Mouse (Mus musculus): ENCODE results near the gene Zfp689. TPM values are rescaled to one million over a fixed set of nuclear protein-coding genes. Genes with fewer than 3 reads are reported as not detected.
"Not testable (repeated sequence)": the region's sequence is repeated elsewhere in the genome, so short reads cannot be mapped to it uniquely, and the experiment has no call there.

Gene Zfp689
- total RNA-seq, 2 experiments from 2014 or later = 3.9 to 4.1 TPM

DNA sequence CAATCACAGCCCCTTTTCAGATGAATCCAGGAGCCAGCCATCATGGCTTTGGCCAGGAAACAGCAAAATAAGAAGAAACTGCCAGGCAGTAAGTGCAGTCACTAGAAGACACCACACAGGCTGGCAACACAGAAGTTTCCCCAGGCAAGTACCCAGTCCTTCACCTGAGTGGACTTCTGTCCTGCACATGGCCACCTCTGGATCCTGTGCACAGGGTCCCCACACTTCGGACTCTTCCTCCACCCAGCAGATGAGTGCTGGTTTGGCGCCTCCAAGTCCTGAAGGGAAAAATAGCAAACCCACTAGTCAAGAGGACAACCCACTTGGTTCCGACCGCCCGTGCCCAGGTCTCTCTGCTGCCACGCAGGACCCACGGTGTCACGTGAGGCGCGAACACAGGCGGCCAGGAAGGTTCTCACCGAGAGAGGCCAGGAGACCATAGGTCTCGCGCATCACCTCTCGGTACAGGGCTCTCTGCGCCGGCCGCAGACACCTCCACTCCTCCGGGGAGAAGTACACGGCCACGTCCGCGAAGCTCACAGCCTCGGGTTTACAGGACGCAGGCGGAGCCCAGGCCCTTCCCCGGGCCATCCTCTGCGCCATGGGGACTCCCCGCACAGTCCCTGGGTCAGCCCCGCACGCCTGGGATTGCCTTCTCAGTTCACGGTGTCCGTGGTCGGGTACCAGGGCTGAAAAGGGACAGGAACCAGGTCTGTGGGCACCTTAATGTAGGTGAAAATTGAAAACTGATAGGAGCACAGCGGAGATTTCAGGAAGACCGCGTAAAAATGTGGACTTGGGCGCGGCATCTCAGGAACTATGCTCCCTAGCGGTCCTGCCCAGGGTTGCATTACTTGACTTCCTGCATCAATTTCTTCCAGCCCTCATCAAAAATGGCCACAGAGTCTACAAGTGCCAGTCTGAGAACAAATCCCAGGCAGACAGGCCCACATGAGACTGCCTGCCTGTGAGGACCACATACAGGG lies 42.7 kb downstream of the Zfp689 start, which contains the start of gene Zfp764:
TSS of gene Zfp764 (minus strand) at position 821 of the 986 bp plus-strand sequence.
- peak; percentile 81 to 83 for DNase-seq (ENCODE audit: low spot score in 2 of 2)

DNA sequence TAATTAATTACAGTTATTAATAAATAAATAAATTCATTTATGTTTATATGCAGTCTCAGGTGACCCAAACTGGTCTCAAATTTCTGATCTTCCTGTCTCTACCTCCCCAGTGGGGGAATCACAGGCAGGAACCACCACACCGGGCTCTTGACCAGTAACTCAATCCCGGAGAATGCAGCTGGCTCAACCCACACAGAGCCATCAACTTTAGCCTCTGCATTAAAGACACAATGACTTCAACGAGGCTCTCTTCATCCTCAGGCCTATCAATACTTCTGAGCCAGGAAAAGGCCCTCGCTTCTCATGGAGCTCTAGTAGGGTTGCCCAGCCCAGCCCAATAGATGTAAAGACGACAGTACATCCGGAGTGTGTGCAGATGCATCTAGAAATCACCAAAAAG lies 44.9 kb downstream of the Zfp689 start:
- DNase-seq (ENCODE audit: low spot score in 2 of 2) = not testable (repeated sequence)

DNA sequence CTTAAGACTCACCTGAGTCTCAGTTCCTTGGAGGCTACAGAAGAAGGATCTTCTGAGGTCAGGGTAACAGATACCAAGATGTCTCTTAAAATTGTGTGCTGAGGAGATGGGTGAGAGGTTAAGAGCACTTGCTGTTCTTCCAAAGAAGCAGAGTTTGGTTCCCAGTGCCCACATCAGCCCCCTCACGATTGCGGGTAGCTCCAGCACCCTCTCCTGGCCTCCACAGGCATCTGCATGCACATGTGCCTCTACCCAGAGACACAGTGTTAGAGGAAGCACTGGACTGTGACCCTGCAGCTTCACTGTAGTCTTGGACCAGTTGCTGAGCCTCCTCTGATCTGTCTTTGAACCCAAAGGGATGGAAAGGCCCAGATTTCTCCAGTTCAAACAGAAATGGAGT lies 46.0 kb downstream of the Zfp689 start:
- no peak for DNase-seq (ENCODE audit: low spot score in 2 of 2)

DNA sequence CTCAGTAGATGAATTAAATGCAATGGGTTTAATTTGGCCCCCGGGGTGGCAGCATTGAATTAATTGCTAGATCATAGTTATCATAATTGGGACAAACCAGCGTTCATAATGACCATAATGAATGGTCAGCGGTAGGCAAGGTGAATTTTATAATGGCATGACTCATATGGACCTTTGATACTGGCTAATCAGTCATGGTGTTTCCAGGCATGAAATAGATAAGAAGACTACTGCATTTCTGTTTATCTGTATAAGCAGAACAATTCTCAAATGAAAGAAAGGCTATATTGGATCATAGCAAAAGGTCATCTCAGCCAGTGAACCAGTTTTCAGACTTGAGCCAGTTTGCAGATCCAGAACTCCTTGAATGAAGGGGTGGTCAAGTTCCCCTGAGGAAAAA lies 48.6 kb downstream of the Zfp689 start:
- no peak for DNase-seq (ENCODE audit: low spot score in 2 of 2)

DNA sequence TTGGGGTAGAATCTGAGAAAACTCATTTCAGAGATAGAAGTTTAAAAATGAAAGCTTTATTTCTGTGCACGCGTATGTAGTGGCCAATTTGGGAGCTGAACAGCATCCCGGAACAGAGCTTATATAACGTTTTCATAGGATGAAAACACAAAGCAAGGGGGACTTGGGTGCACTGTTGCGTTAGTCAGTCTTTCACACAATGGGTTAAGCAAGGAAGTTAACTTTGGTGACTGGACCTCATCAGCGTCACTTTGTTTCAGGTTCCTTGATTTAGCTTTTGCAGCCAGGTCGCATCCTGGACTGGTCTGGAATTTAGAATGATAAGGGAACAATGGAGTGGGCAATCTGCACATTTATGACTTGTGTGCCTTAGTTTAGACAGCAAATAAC lies 55.0 kb downstream of the Zfp689 start:
- DNase-seq (ENCODE audit: low spot score in 2 of 2) = no peak

DNA sequence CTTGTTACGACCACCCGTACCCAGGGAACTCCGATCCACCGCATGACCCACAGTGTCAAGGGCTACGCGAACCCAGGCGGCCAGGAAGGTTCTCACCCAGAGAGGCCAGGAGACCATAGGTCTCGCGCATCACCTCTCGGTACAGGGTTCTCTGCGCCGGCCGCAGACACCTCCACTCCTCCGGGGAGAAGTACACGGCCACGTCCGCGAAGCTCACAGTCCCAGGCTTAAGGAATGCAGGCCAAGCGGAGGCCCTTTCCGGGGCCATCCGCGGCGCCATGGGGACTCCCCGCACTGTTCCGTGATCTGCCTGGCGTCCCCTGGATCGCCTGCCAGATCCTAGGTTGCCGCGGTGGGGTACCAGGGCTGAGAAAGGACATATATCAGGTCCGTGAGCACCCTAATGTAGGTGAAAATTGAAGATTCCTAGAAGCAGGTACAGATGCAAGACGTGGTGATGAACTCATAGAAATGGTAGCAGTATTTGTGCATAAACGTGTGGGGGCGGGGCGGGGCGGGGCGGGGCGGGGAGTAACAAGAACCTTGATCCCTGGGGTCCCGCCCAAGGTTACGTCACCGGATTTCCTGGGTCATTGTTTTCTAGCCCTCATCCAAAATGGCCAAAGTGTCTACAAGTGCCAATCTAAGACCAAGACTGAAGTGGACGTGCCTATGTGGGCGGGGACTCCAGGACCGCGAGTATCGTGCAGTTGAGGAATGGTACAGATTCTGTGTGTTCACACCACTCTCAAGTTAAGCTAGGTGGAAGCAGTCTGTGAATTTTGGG lies 55.6 kb downstream of the Zfp689 start, which contains the start of gene E430018J23Rik:
TSS of gene E430018J23Rik (minus strand) at position 473 of the 787 bp plus-strand sequence.
- peak; percentile 90 to 94 for DNase-seq (ENCODE audit: low spot score in 2 of 2)

DNA sequence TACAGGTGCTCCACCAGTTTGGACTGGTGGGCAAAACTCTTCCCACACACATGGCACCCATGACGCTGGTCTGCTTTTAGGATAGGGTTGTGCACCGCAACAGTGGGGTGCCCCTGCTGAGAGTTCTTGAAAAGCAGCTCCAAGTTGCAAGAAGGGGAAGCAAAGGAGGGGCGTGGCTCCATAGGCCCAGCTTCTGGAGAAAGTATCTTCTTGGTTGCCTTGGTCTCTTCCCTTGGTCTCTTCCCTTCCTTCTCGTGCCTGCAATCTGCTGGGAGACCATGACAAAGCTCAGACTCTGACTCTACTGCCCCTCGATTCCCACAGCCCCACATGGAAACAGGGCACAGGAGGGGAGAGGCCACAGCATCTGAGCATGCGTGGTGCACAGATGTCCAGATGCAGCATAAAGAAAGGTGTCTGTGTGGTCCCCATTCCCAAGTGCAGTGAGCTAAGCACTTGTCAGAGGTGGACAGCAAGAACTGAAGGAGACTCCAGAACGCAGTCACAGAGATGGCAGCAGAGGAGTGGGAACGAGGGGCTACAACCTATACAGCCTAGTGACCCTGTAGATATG lies 56.6 kb downstream of the Zfp689 start:
- DNase-seq (ENCODE audit: low spot score in 2 of 2) = no peak

Small RNA genes within 50 kb of the gene (microRNA-seq; reads per million reads assigned to microRNA genes)
- gene Gm47278 (ENCODE audit: borderline number of aligned reads in 2 of 2) (0 reads per million in 2 experiments), gene Mir7060 (ENCODE audit: borderline number of aligned reads in 2 of 2) (0 to 0.61 reads per million in 2 experiments)

Other genes starting within 250 kb of the Zfp689 start
- gene Tbc1d10b, start 240.7 kb downstream of the Zfp689 start, total RNA-seq (2021) = 10 to 100 TPM; 43.3 to 47.5 TPM
- gene Mylpf, start 240.3 kb downstream of the Zfp689 start, total RNA-seq (2021) = 10 to 100 TPM in 1 of 2 experiments, under 1 TPM in 1; 0.66 to 16.3 TPM
- gene Zfp553, start 216.1 kb downstream of the Zfp689 start, total RNA-seq (2021) = 10 to 100 TPM; 12.6 to 14.8 TPM
- gene Sept1, start 216.0 kb downstream of the Zfp689 start, total RNA-seq (2021) = 1 to 10 TPM; 7.8 to 8.7 TPM
- 10 to 100 TPM; 23.6 to 29.6 TPM for gene Zfp771, start 204.9 kb downstream of the Zfp689 start, total RNA-seq (2021)
- 10 to 100 TPM; 27.9 to 29.5 TPM for gene Dctpp1, start 188.4 kb downstream of the Zfp689 start, total RNA-seq (2021)
- 10 to 100 TPM; 86.4 to 88.8 TPM for gene Sephs2, start 175.1 kb downstream of the Zfp689 start, total RNA-seq (2021)
- 1 to 10 TPM; 1.7 to 4.0 TPM for gene Itgal, start 152.9 kb downstream of the Zfp689 start, total RNA-seq (2021)
- gene Zfp768, start 103.6 kb downstream of the Zfp689 start, total RNA-seq (2021) = 10 to 100 TPM; 26.8 to 34.5 TPM
- 10 to 100 TPM; 10.4 to 13.0 TPM for gene Zfp747, start 73.1 kb downstream of the Zfp689 start, total RNA-seq (2021)
- gene 9130019O22Rik, start 62.0 kb downstream of the Zfp689 start, total RNA-seq (2021) = 1 to 10 TPM; 4.1 to 5.0 TPM
- 1 to 10 TPM; 8.2 to 8.4 TPM for gene E430018J23Rik, start 55.5 kb downstream of the Zfp689 start, total RNA-seq (2021)
- gene Zfp764, start 42.3 kb downstream of the Zfp689 start, total RNA-seq (2021) = 1 to 10 TPM; 6.6 to 6.9 TPM
- gene Zfp688, start 27.1 kb downstream of the Zfp689 start, total RNA-seq (2021) = 10 to 100 TPM in 1 of 2 experiments, 1 to 10 TPM in 1; 9.9 to 11.4 TPM
- gene Prr14, start 10.5 kb upstream of the Zfp689 start, total RNA-seq (2021) = 10 to 100 TPM; 42.7 to 56.1 TPM
- 10 to 100 TPM; 67.2 to 81.1 TPM for gene Fbrs, start 30.0 kb upstream of the Zfp689 start, total RNA-seq (2021)
- 10 to 100 TPM; 71.7 to 78.8 TPM for gene Srcap, start 62.8 kb upstream of the Zfp689 start, total RNA-seq (2021)
- 10 to 100 TPM; 18.3 to 21.1 TPM for gene Gm42715, start 70.4 kb upstream of the Zfp689 start, total RNA-seq (2021)
- not detected for gene Tmem265, start 112.2 kb upstream of the Zfp689 start, total RNA-seq (2021)
- gene Phkg2, start 124.2 kb upstream of the Zfp689 start, total RNA-seq (2021) = 10 to 100 TPM; 37.1 to 38.0 TPM
- gene Ccdc189, start 139.4 kb upstream of the Zfp689 start, total RNA-seq (2021) = 1 to 10 TPM; 8.4 to 8.5 TPM
- gene Rnf40, start 139.6 kb upstream of the Zfp689 start, total RNA-seq (2021) = 10 to 100 TPM; 54.1 to 64.1 TPM
- gene Zfp629, start 166.6 kb upstream of the Zfp689 start, total RNA-seq (2021) = 10 to 100 TPM; 16.4 to 16.5 TPM